22 mouse cellular contexts compared by ENCODE assay signal in the genomic region with DNA sequence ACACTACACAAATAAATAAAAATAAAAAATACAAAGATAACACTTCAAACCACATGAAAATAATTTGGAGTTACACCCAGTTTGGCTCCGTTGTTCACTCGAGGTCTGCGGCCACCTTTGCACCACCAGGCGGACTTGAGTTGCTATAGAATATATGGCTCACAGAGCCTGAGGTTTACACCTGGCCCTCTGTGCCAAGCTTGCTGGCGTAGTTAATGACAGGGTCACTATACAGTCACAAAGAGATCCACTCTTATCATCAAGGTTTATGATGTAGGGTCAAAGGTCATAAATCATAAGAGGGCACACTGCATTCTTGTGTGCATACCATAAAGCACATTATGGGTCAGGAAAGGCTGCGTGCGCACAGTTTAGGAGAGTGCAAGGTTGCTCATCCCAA. TPM values are rescaled to one million over a fixed set of nuclear protein-coding genes. Genes with fewer than 3 reads are reported as not detected.
DNase-seq lines count a peak whose midpoint lies in the region; ATAC-seq and TF ChIP-seq lines count a peak whose summit lies in the region.
"Had no signal": no experiment of that assay in that cellular context is flagged by ENCODE, and none has a peak within 500 bp of the region (broad histone marks: within the 10 kb centered on the region; RNA-seq: fewer than 3 reads in every experiment).

No protein-coding gene starts in this region.

- TF ChIP-seq POLR2A in testis, adult 2 months (IDR thresholded peaks at IDR 0.05; ENCODE audit: control insufficient read depth, low read depth, low read length): no peak
- TF ChIP-seq POLR2A in small intestine, adult 2 months (IDR thresholded peaks at IDR 0.05; ENCODE audit: low read depth, low read length): no peak

- TF ChIP-seq CTCF in testis, adult 2 months (IDR thresholded peaks at IDR 0.05; ENCODE audit: control insufficient read depth, insufficient read depth, insufficient replicate concordance, low read depth, low read length): no peak
- TF ChIP-seq CTCF in small intestine, adult 2 months (IDR thresholded peaks at IDR 0.05; ENCODE audit: extremely low read depth, insufficient read length, insufficient replicate concordance, low read depth, low read length): peak; percentile 37; the same call in 1 of the 2 replicates

- no peak overlapping the region for H3K4me2 ChIP-seq in intestine, embryonic 15.5 days (replicated peaks)
- H3K4me2 ChIP-seq: forebrain, embryonic 13.5 days; heart, embryonic 11.5 days; hindbrain, embryonic 12.5 days; hindbrain, embryonic 15.5 days had no signal

- H3K9ac ChIP-seq in intestine, embryonic 15.5 days: no peak overlapping the region
- H3K9ac ChIP-seq: forebrain, embryonic 13.5 days; hindbrain, embryonic 12.5 days; hindbrain, embryonic 15.5 days had no signal

- no peaks in the 10 kb centered on the region for H3K27me3 ChIP-seq in testis, adult 2 months (ENCODE audit: control insufficient read depth, insufficient read depth, low read length)
- no peaks in the 10 kb centered on the region for H3K27me3 ChIP-seq in intestine, embryonic 15.5 days (replicated peaks)
- H3K27me3 ChIP-seq in small intestine, adult 2 months (ENCODE audit: control insufficient read depth, insufficient read depth, low read length): no peaks in the 10 kb centered on the region
- H3K27me3 ChIP-seq: forebrain, embryonic 13.5 days; hindbrain, embryonic 12.5 days; hindbrain, embryonic 15.5 days had no signal

- H3K4me3 ChIP-seq in testis, adult 2 months (ENCODE audit: control insufficient read depth, low read depth, low read length): peak overlapping the region; percentile 47
- no peak overlapping the region for H3K4me3 ChIP-seq in intestine, embryonic 15.5 days (replicated peaks)
- no peak overlapping the region for H3K4me3 ChIP-seq in small intestine, adult 2 months (ENCODE audit: low read depth, low read length)
- H3K4me3 ChIP-seq: forebrain, embryonic 10.5 days; forebrain, embryonic 13.5 days; gastrocnemius, adult 2 months; hindbrain, embryonic 12.5 days; hindbrain, embryonic 15.5 days had no signal

- 0 out of 2 replicates have a peak overlapping the region, but pooled peaks have one; percentile 32 for H3K27ac ChIP-seq in testis, adult 2 months (ENCODE audit: control insufficient read depth, insufficient read depth, low read depth, low read length)
- no peak overlapping the region; the same call in 1 of the 2 replicates for H3K27ac ChIP-seq in intestine, embryonic 15.5 days
- H3K27ac ChIP-seq in small intestine, adult 2 months (ENCODE audit: insufficient read depth, low read depth, low read length): peak overlapping the region; percentile 93
- H3K27ac ChIP-seq: forebrain, embryonic 10.5 days; forebrain, embryonic 13.5 days; gastrocnemius, adult 2 months; hindbrain, embryonic 12.5 days; hindbrain, embryonic 15.5 days had no signal

- 55% methylated on average over 7 of the region's 7 CpGs for WGBS in intestine, embryonic 15.5 days
- 27% methylated on average over 7 of the region's 7 CpGs for WGBS in small intestine, adult 2 months

- DNase-seq in testis, postnatal 14 days (ENCODE audit: low spot score): no peak
- DNase-seq in layer of hippocampus, postnatal 36 days: no peak
- DNase-seq in adrenal gland, postnatal 36 days: no peak
- DNase-seq: adrenal gland, adult 8-10 months; adrenal gland, postnatal 25 days; B cell, adult 2 months; cerebellum, adult 18-20 months; cerebellum, adult 9-10 months; cerebellum, postnatal 14 days; gastrocnemius, adult 2 months; gastrocnemius, postnatal 14 days; heart, adult 11 months had no signal

- peaks cover 16% of the 10 kb centered on the region for H3K4me1 ChIP-seq in testis, adult 2 months (ENCODE audit: control insufficient read depth, insufficient read depth, low read length)
- 0 out of 2 replicates have a peak, but pooled peaks cover 11% of the 10 kb centered on the region for H3K4me1 ChIP-seq in intestine, embryonic 15.5 days (replicated peaks)
- peaks cover 39% of the 10 kb centered on the region for H3K4me1 ChIP-seq in small intestine, adult 2 months (ENCODE audit: control insufficient read depth, insufficient read depth, insufficient read length, low read length)
- H3K4me1 ChIP-seq: forebrain, embryonic 13.5 days; hindbrain, embryonic 15.5 days had no signal

- ATAC-seq in intestine, embryonic 15.5 days: peak; percentile 72
- ATAC-seq: activated CD4-positive, CD25-positive, alpha-beta regulatory T cell, adult 4 months; forebrain, embryonic 13.5 days; forebrain, embryonic 16.5 days had no signal

- H3K9me3 ChIP-seq in intestine, embryonic 15.5 days: no peaks in the 10 kb centered on the region
- H3K9me3 ChIP-seq: forebrain, embryonic 10.5 days; forebrain, embryonic 13.5 days; hindbrain, embryonic 12.5 days; hindbrain, embryonic 15.5 days had no signal

- no peaks in the 10 kb centered on the region for H3K36me3 ChIP-seq in testis, adult 2 months (ENCODE audit: control insufficient read depth, insufficient read depth, low read length)
- peaks cover 24% of the 10 kb centered on the region; the same call in 1 of the 2 replicates for H3K36me3 ChIP-seq in intestine, embryonic 15.5 days
- H3K36me3 ChIP-seq in small intestine, adult 2 months (ENCODE audit: control insufficient read depth, insufficient read depth, low read length): peaks cover 36% of the 10 kb centered on the region

RNA-seq across cellular contexts. Expression of gene Ifngr2, which starts 19.1 kb away (rescaled TPM):
- polyA plus RNA-seq in testis, adult 2 months (2012; rRNA removed): 11.4 and 12.4 TPM in 2 replicates
- polyA plus RNA-seq in intestine, embryonic 15.5 days (2015; fragmentation: Nextera tagmentation; extraction: Ambion mirVana): 76.4 and 90.6 TPM in 2 replicates
- 48.9 and 162 TPM in 2 replicates for polyA plus RNA-seq in small intestine, adult 2 months (2012; rRNA removed)
- total RNA-seq in layer of hippocampus, postnatal 36 days (2021): 10 to 100 TPM; 52.4 to 57.2 TPM
- 10 to 100 TPM; 31.2 to 38.0 TPM for total RNA-seq in adrenal gland, postnatal 36 days (2021)

RNA-seq across cellular contexts. Expression of gene Tmem50b, which starts 31.6 kb away (rescaled TPM):
- 50.6 and 54.1 TPM in 2 replicates for polyA plus RNA-seq in testis, adult 2 months (2012; rRNA removed)
- polyA plus RNA-seq in intestine, embryonic 15.5 days (2015; fragmentation: Nextera tagmentation; extraction: Ambion mirVana): 31.7 and 32.2 TPM in 2 replicates
- 18.4 and 20.0 TPM in 2 replicates for polyA plus RNA-seq in small intestine, adult 2 months (2012; rRNA removed)
- 100 to 1,000 TPM; 115 to 124 TPM for total RNA-seq in layer of hippocampus, postnatal 36 days (2021)
- total RNA-seq in adrenal gland, postnatal 36 days (2021): 10 to 100 TPM; 54.7 to 60.2 TPM

RNA-seq across cellular contexts. Expression of gene Dnajc28, which starts 52.8 kb away (rescaled TPM):
- 9.0 and 12.5 TPM in 2 replicates for polyA plus RNA-seq in testis, adult 2 months (2012; rRNA removed)
- polyA plus RNA-seq in intestine, embryonic 15.5 days (2015; fragmentation: Nextera tagmentation; extraction: Ambion mirVana): 2.1 and 2.5 TPM in 2 replicates
- polyA plus RNA-seq in small intestine, adult 2 months (2012; rRNA removed): 0.11 and 0.47 TPM in 2 replicates
- total RNA-seq in layer of hippocampus, postnatal 36 days (2021): 10 to 100 TPM; 10.3 to 10.8 TPM
- 10 to 100 TPM in 1 of 2 experiments, 1 to 10 TPM in 1; 8.8 to 15.4 TPM for total RNA-seq in adrenal gland, postnatal 36 days (2021)
